Mouse (Mus musculus) G1E (cell line): Measurements from ENCODE around the gene Akap12. TPM values are rescaled to one million over a fixed set of nuclear protein-coding genes. Genes with fewer than 3 reads are reported as not detected.

Experiments used
- ATAC-seq: 2 replicates; pipeline ENCODE4 v1.8.0; 2016; ENCODE audit warnings: mild to moderate bottlenecking; ENCODE audit not compliant: insufficient number of reproducible peaks, poor library complexity, low FRiP score, severe bottlenecking; ENCODE audit errors: extremely low read depth
- DNase-seq: peaks from one replicate; pipeline ENCODE4 v3.0.0; 2012; ENCODE audit warnings: low spot score
- H3K27me3 ChIP-seq: 2 replicates; pipeline ENCODE4 v1.6.1; 2012; ENCODE audit warnings: mild to moderate bottlenecking, low read length, inconsistent platforms; ENCODE audit not compliant: insufficient read depth
- H3K36me3 ChIP-seq: replicated peaks from 2 replicates; pipeline ENCODE3; 2012; ENCODE audit warnings: mild to moderate bottlenecking, inconsistent platforms
- H3K4me1 ChIP-seq: 2 replicates; pipeline ENCODE4 v1.6.1; 2012; ENCODE audit warnings: low read depth, low read length, inconsistent platforms, mixed read lengths; ENCODE audit not compliant: insufficient read depth
- H3K4me3 ChIP-seq: 2 replicates; pipeline ENCODE4 v1.5.1; 2012; ENCODE audit warnings: low read depth, mild to moderate bottlenecking, inconsistent platforms, low read length, moderate library complexity, mixed read lengths
- H3K9me3 ChIP-seq: replicated peaks from 2 replicates; pipeline ENCODE4 v1.6.1; 2012; ENCODE audit warnings: inconsistent platforms
- CTCF ChIP-seq: IDR thresholded peaks from 2 replicates; pipeline ENCODE4 v1.5.1; 2012; ENCODE audit warnings: low read depth, low read length, inconsistent platforms, mixed read lengths
- GATA1 ChIP-seq: IDR thresholded peaks from 2 replicates; pipeline ENCODE4 v1.6.1; 2012; ENCODE audit warnings: borderline replicate concordance, low read length, inconsistent platforms, mixed read lengths
- GATA2 ChIP-seq: IDR thresholded peaks from 2 replicates; pipeline ENCODE4 v1.6.1; 2012; ENCODE audit warnings: low read depth, low read length, inconsistent platforms, borderline replicate concordance
- POLR2AphosphoS5 ChIP-seq: IDR thresholded peaks from 2 replicates; pipeline ENCODE4 v1.6.1; 2012; ENCODE audit warnings: low read depth, low read length, inconsistent platforms; ENCODE audit not compliant: insufficient replicate concordance
- TAL1 ChIP-seq: conservative IDR thresholded peaks from 2 replicates; pipeline ENCODE4 v1.6.1; 2012; ENCODE audit warnings: low read depth, low read length, inconsistent platforms, mixed read lengths
- polyA plus RNA-seq: library from polyadenylated mRNA; stranded (reverse); fragments of >175 nt; gene quantifications from 2 replicates; pipeline ENCODE4 v1.2.3, GENCODE M21; 2012
- total RNA-seq, 2 experiments: library from RNA; stranded (forward) in 1 of 2; stranded (reverse) in 1 of 2; fragments of 200-1000 nt in 1 of 2; fragments of >200 nt in 1 of 2; fragmentation: Nextera tagmentation in 1 of 2; gene quantifications; 2 replicates each; pipeline ENCODE4 v1.2.3; 2014 to 2017

The Akap12 gene
- total and polyA plus RNA-seq, 3 experiments, result 0.11 TPM; not detected in 2

DNA sequence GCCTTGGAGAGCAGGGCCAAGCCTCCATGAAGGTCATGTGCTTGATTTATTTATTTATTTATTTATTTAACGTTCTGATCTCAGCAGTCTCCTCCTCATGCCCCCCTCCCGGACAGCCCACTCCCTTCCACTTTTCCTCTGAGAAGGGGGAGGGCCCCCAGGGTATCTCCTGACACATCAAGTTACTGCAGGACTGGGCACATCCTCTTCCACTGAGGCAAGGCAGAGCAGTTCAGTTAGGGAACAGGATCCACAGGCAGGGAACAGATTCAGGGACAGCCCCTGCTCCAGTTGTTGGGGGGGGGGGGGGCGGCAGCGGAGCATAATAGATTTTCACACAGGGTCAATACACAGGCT lies 80.9 kb downstream of the Akap12 start:
- no peak for TF ChIP-seq GATA2
- TF ChIP-seq GATA1, result no peak
- no peak for TF ChIP-seq TAL1
- TF ChIP-seq POLR2AphosphoS5, result no peak
- no peak for TF ChIP-seq CTCF
- peaks cover 3% of the 10 kb centered on the region; the same call in 1 of the 2 replicates for H3K27me3 ChIP-seq
- ATAC-seq, result no peak
- no peaks in the 10 kb centered on the region for H3K9me3 ChIP-seq
- no peaks in the 10 kb centered on the region for H3K4me1 ChIP-seq
- H3K4me3 ChIP-seq, result no peak overlapping the region
- DNase-seq, result no peak
- H3K36me3 ChIP-seq, result no peaks in the 10 kb centered on the region

DNA sequence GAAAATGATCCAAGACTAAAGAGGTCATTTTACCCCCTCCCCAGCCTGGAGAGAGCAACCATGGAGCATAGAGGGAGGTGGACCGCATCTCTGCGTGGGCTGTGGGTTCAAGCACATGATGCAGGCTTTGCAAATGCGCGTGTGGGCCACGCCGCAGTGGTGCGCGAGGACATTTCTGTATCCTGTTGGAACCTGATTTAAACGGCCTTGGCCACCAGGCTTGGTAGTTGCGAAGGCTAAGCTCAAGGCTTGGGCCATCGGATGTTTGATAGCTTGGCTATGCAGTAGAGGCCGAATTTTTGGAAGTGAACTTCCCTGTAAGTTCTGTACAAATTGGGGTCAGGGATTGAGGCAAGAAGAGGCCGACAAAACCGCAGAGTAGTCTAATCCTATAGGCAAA lies 81.4 kb downstream of the Akap12 start:
- TF ChIP-seq CTCF (no peak), GATA2 (no peak), POLR2AphosphoS5 (no peak), TAL1 (no peak), GATA1 (no peak)
- H3K36me3 ChIP-seq, result no peaks in the 10 kb centered on the region
- no peak for ATAC-seq

DNA sequence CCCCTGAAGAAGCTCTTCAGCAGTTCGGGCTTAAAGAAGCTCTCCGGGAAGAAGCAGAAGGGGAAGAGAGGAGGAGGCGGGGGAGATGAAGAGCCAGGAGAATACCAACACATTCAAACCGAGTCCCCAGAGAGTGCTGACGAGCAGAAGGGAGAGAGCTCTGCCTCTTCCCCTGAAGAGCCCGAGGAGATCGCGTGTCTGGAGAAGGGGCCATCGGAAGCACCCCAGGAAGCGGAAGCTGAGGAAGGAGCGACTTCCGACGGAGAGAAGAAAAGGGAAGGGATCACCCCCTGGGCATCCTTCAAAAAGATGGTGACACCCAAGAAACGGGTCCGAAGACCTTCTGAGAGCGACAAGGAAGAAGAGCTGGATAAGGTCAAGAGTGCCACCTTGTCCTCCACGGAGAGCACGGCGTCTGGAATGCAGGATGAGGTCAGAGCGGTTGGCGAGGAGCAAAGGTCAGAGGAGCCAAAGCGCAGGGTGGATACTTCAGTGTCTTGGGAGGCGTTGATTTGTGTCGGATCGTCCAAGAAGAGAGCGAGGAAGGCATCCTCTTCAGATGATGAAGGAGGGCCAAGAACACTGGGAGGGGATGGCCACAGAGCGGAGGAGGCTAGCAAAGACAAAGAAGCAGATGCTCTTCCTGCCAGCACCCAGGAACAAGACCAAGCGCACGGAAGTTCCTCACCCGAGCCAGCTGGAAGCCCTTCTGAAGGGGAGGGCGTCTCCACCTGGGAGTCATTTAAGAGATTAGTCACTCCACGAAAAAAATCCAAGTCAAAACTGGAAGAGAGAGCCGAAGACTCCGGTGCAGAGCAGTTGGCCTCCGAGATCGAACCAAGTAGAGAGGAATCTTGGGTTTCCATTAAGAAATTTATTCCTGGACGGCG lies 88.4 kb downstream of the Akap12 start:
- no peak for TF ChIP-seq GATA1
- TF ChIP-seq GATA2, result no peak
- no peak for TF ChIP-seq TAL1
- no peak for TF ChIP-seq CTCF
- TF ChIP-seq POLR2AphosphoS5, result no peak
- H3K4me1 ChIP-seq, result no peaks in the 10 kb centered on the region
- ATAC-seq (no peak), DNase-seq (no peak)
- H3K4me3 ChIP-seq, result no peak overlapping the region
- peaks cover 16% of the 10 kb centered on the region for H3K27me3 ChIP-seq
- H3K36me3 ChIP-seq, result no peaks in the 10 kb centered on the region
- H3K9me3 ChIP-seq, result no peaks in the 10 kb centered on the region

More for the DNA sequence above, 81.4 kb downstream of the Akap12 start:
- Histone ChIP-seq H3K27me3 (peaks cover 3% of the 10 kb centered on the region; the same call in 1 of the 2 replicates), H3K9me3 (no peaks in the 10 kb centered on the region), H3K4me3 (no peak overlapping the region), H3K4me1 (no peaks in the 10 kb centered on the region)
- DNase-seq, result no peak

DNA sequence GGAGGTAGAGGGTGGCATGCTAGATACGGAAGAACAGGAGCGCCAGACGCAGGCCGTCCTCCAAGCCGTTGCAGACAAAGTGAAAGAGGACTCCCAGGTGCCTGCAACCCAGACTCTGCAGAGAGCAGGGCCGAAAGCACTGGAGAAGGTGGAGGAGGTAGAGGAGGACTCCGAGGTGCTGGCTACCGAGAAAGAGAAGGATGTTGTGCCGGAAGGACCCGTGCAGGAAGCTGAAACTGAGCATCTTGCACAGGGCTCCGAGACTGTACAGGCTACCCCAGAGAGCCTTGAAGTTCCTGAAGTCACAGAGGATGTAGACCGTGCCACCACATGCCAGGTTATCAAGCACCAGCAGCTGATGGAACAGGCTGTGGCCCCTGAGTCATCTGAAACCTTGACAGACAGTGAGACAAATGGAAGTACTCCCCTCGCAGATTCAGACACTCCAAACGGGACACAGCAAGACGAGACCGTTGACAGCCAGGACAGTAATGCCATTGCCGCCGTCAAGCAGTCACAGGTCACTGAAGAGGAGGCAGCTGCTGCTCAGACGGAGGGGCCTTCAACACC lies 89.8 kb downstream of the Akap12 start:
- peaks cover 16% of the 10 kb centered on the region for H3K27me3 ChIP-seq
- ATAC-seq (no peak), DNase-seq (no peak)
- no peaks in the 10 kb centered on the region for H3K36me3 ChIP-seq
- no peak overlapping the region for H3K4me3 ChIP-seq
- H3K4me1 ChIP-seq, result no peaks in the 10 kb centered on the region
- TF ChIP-seq CTCF, result no peak
- TF ChIP-seq GATA1, result no peak
- TF ChIP-seq POLR2AphosphoS5, result no peak
- TF ChIP-seq GATA2, result no peak
- no peak for TF ChIP-seq TAL1
- no peaks in the 10 kb centered on the region for H3K9me3 ChIP-seq

DNA sequence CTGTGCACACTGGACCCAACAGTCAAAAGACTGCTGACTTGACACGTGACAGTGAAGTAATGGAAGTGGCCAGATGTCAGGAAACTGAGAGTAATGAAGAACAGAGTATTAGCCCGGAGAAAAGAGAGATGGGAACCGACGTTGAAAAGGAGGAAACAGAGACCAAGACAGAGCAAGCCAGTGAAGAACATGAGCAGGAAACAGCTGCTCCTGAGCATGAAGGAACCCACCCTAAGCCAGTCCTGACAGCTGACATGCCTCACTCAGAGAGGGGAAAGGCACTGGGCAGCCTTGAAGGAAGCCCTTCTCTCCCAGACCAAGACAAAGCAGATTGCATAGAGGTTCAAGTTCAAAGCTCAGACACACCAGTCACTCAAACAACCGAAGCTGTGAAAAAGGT lies 90.5 kb downstream of the Akap12 start:
- Histone ChIP-seq H3K27me3 (peaks cover 16% of the 10 kb centered on the region), H3K9me3 (peaks cover 4% of the 10 kb centered on the region), H3K4me3 (no peak overlapping the region), H3K4me1 (no peaks in the 10 kb centered on the region), H3K36me3 (no peaks in the 10 kb centered on the region)
- TF ChIP-seq POLR2AphosphoS5, result no peak
- DNase-seq (no peak), ATAC-seq (no peak)

DNA sequence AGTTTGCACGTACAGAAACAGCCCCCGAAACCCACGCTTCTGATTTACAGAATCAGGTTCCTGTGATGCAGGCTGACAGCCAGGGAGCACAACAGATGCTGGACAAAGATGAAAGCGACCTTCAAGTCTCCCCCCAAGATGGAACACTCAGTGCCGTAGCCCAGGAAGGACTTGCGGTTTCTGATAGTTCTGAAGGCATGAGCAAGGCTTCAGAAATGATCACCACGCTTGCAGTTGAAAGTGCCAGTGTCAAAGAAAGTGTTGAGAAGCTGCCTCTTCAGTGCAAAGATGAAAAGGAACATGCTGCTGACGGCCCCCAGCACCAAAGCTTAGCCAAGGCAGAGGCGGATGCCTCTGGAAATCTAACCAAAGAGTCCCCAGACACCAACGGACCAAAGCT lies 91.3 kb downstream of the Akap12 start:
- Histone ChIP-seq H3K27me3 (peaks cover 16% of the 10 kb centered on the region), H3K9me3 (peaks cover 8% of the 10 kb centered on the region), H3K4me1 (no peaks in the 10 kb centered on the region), H3K4me3 (no peak overlapping the region), H3K36me3 (no peaks in the 10 kb centered on the region)
- DNase-seq (no peak), ATAC-seq (no peak)
- TF ChIP-seq POLR2AphosphoS5 (no peak), CTCF (no peak), TAL1 (no peak), GATA1 (no peak), GATA2 (no peak)
